Mouse (Mus musculus) lung, adult 10 weeks (tissue): ENCODE measurements around the gene Tmem121b. TPM values are rescaled to one million over a fixed set of nuclear protein-coding genes. Genes with fewer than 3 reads are reported as not detected.

Source experiments
- polyA plus RNA-seq: library from polyadenylated mRNA; stranded (reverse); fragments of 350-450 nt; fragmentation: Illumina TruSeq; extraction: RNeasy Lipid Tissue Mini Kit (QIAGEN cat#74804); gene quantifications from one replicate; pipeline ENCODE4 v1.2.3, GENCODE M21; 2014; ENCODE audit warnings: low read depth, low replicate concordance; ENCODE audit not compliant: insufficient read depth

Tmem121b gene
- 0.46 TPM for polyA plus RNA-seq

DNA sequence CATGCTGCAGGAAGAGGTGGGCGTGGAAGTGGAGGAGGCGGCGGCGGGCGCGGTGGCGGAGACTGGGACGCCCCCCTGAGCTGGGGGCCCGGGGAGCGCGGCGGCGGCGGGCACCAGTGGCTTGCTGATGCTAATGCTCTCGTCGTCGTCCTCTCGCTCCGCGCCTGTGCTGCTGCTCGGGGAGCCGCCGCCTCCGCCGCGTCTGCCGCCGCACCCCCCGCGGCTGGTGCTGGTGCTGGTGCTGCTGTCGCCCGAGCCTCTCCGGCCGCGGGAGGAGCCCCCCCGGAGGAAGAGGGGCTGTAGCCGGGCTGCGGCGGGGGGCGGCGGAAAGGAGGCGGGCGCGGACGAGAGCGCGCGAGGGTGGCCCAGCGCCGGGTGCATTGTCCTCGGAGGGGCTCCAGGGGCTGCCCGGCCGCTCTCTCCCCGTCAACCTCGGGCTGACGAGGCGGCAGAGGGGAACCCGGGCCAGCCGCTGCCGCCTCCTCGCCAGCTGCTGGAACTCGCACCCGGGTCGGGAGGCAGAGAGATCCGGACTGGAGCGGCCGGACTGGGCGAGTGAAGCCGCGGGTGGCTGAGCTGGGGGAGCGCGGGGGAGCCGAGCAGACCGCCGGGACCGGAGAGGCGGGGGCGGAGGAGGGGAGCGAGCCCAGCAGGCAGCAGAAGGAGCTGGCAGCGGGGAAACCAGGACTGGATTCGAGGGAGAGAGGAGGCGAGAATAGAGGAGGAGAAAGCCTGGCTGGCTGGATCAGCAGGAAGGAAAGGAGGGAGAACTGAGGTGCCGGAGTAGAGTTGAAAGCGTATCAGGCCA is at the start of gene Tmem121b:
Tmem121b (minus strand) TSS at position 434 of the 808 bp plus-strand sequence.

DNA sequence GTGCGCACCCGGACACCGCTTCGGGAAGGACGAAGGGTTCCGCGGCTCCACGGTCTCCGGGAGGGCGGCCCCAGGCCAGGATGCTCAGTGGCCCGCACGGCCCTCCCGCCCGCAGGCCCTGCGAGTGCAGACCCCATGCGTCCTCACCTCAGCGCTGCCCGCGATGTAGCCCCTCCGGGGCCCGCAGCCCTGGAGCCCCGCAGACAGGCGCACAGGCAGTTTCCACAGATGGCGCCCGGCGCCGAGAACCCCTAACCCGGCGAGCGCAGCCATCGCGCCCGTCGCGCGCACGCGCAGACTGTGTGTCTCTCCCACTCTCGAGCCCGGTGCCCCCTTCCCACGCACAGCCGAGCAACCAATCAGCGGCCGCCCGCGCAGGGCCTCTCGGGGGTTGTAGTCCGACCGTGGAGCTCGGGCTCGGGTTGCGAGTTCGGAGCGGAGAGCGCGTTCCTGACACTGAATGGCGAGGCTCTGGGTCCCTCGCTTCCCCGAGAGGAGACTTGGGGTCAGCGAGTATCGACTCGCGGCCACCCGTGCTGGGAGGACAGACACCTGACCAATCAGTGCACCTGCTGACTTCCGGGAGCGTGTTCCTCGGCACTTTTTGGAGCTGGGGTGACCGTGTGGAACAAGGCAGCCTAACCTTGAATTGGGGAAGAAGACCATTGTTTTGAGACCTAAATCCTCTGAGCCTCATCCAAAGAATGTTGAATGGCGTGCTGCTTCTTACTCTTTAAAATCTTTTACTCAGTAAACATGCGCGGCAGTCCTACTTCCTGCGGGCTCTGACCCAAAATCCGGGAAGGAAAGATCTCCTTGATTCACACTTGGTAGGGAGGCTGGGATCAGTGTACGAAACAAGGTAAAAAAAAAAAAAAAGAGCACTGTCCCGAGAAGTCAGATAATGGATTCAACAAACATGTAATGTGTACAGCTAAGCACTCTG is 37.7 kb upstream of the Tmem121b start, which contains the start of gene Hdhd5:
Hdhd5 (minus strand) TSS at position 300 of the 946 bp plus-strand sequence.

DNA sequence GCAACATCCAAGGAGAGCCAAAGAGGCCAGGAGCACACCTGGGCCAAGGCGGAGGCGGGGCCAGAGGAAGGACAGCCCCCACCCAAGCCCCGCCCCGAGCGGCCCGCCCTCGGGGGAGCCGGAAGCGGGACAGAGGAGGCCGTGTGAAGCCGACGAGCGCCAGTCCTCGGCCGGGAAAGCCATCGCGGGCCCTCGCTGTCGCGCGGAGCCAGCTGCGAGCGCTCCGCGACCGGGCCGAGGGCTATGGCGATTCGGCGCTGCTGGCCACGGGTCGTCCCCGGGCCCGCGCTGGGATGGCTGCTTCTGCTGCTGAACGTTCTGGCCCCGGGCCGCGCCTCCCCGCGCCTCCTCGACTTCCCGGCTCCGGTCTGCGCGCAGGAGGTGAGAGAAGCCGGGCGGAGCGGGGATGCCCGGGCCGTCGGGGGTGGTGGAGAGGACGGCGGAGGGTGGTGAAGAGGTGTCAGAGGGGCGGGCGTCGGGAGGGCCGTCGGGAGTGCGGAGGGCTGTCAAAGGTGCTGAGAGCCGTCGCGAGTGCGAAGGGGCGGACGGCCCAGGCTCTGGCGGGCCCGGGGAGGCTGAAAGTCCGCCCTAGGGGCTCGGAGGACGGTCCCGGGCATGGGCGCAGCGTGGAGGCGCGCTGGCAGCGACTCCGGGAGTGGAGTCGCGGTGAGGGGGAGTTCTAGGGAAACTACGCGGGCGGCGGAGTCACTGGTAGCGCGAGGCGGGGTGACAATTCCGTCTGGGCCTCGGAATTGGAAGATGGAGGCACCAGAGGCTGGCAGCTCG is 30.3 kb downstream of the Tmem121b start, which contains the start of gene Il17ra:
Il17ra (plus strand) TSS at position 162 of the 786 bp plus-strand sequence.

Other genes with a start within 250 kb of the Tmem121b start
- gene D330020A13Rik, start 199.4 kb downstream of the Tmem121b start, polyA plus RNA-seq, result not detected
- not detected for gene B4galnt3, start 199.2 kb downstream of the Tmem121b start, polyA plus RNA-seq
- 6.6 TPM for gene Kdm5a, start 129.7 kb downstream of the Tmem121b start, polyA plus RNA-seq
- 3.0 TPM for gene Ccdc77, start 129.4 kb downstream of the Tmem121b start, polyA plus RNA-seq
- 12.8 TPM for gene Il17ra, start 30.6 kb downstream of the Tmem121b start, polyA plus RNA-seq
- 10.5 TPM for gene Hdhd5, start 37.5 kb upstream of the Tmem121b start, polyA plus RNA-seq
- 1.4 TPM for gene Cecr2, start 172.6 kb upstream of the Tmem121b start, polyA plus RNA-seq